Mouse (Mus musculus) heart, embryonic 16.5 days (tissue): ENCODE data around the gene Chrm4. TPM values are rescaled to one million over a fixed set of nuclear protein-coding genes. Genes with fewer than 3 reads are reported as not detected.
A peak's percentile ranks its signal among the peaks of the same experiment; 100 is the strongest.

Source experiments
- ATAC-seq: fragments of 200-750 bp; cut with Nextera tagmentation; replicated peaks from 2 replicates; pipeline ENCODE4 v1.8.0; 2017; ENCODE audit warnings: moderate number of reproducible peaks; ENCODE audit not compliant: insufficient read depth, low FRiP score; ENCODE audit errors: extremely low read depth
- H3K27ac ChIP-seq: fragments of 300-500 bp; sonication (generic); 2 replicates; pipeline ENCODE4 v1.5.1; 2014; ENCODE audit warnings: mild to moderate bottlenecking, low read length, control low read depth, moderate library complexity
- H3K27me3 ChIP-seq: fragments of 300-500 bp; sonication (generic); 2 replicates; pipeline ENCODE4 v1.6.1; 2014; ENCODE audit warnings: low read length, mixed read lengths; ENCODE audit not compliant: control insufficient read depth, insufficient read depth
- H3K36me3 ChIP-seq: fragments of 300-500 bp; sonication (generic); 2 replicates; pipeline ENCODE4 v1.6.1; 2014; ENCODE audit not compliant: control insufficient read depth, insufficient read depth
- H3K4me1 ChIP-seq: fragments of 300-500 bp; sonication (generic); 2 replicates; pipeline ENCODE4 v1.6.1; 2014; ENCODE audit warnings: low read length, mixed read lengths; ENCODE audit not compliant: control insufficient read depth, insufficient read depth
- H3K4me2 ChIP-seq: fragments of 300-500 bp; sonication (generic); 2 replicates; pipeline ENCODE4 v1.6.1; 2014; ENCODE audit warnings: low read depth, mild to moderate bottlenecking, control low read depth, low read length
- H3K4me3 ChIP-seq: fragments of 300-500 bp; sonication (generic); 2 replicates; pipeline ENCODE4 v1.5.1; 2014; ENCODE audit warnings: mild to moderate bottlenecking, control low read depth, low read length
- H3K9ac ChIP-seq: fragments of 300-500 bp; sonication (generic); 2 replicates; pipeline ENCODE4 v1.6.1; 2014; ENCODE audit warnings: low read length, control low read depth
- H3K9me3 ChIP-seq: fragments of 300-500 bp; sonication (generic); replicated peaks from 2 replicates; pipeline ENCODE4 v1.6.1; 2016; ENCODE audit warnings: low read length; ENCODE audit not compliant: control insufficient read depth
- WGBS: fragments of 180-500 bp; shearing (Covaris S2); extraction: QIAGEN DNeasy Blood & Tissue Kit; methylation state at CpG from one replicate; pipeline ENCODE4 v1.1.7; 2014; 5-methylcytosine and 5-hydroxymethylcytosine counted together
- polyA plus RNA-seq: library from polyadenylated mRNA; unstranded; fragments of >200 nt; fragmentation: Nextera tagmentation; extraction: Ambion mirVana; gene quantifications from 2 replicates; pipeline ENCODE4 v1.2.1, GENCODE M21; 2015

Chrm4 gene
- polyA plus RNA-seq, 1 experiment from 2014 or later = not detected

- H3K9ac ChIP-seq = no peak overlapping the region
- peaks cover 16% of the 10 kb centered on the region for H3K36me3 ChIP-seq
- no peak overlapping the region for H3K4me2 ChIP-seq
- peaks cover 18% of the 10 kb centered on the region for H3K4me1 ChIP-seq
- WGBS = 70% methylated on average over 4 of the region's 4 CpGs
- no peaks in the 10 kb centered on the region for H3K9me3 ChIP-seq
- H3K27ac ChIP-seq = no peak overlapping the region
- H3K4me3 ChIP-seq = no peak overlapping the region
- H3K27me3 ChIP-seq = peaks cover 39% of the 10 kb centered on the region
- no peak for ATAC-seq
Observed at GRCm38 (mm10) chr2:91920130-91920529, 6.9 kb upstream of the Chrm4 start.

GRCm38 (mm10) chr2:91921181-91921789, 5.8 kb upstream of the Chrm4 start:
- WGBS = 2% methylated on average over 31 of the region's 31 CpGs
- H3K36me3 ChIP-seq = peaks cover 16% of the 10 kb centered on the region
- H3K4me1 ChIP-seq = peaks cover 18% of the 10 kb centered on the region
- H3K9me3 ChIP-seq = no peaks in the 10 kb centered on the region
- peaks cover 43% of the 10 kb centered on the region for H3K27me3 ChIP-seq
- H3K4me2 ChIP-seq = peak overlapping the region; percentile 97
- no peak overlapping the region for H3K27ac ChIP-seq
- peak overlapping the region; percentile 67 for H3K4me3 ChIP-seq
- peak; percentile 54; the same call in 1 of the 2 replicates for ATAC-seq
- no peak overlapping the region for H3K9ac ChIP-seq

- peaks cover 16% of the 10 kb centered on the region for H3K36me3 ChIP-seq
Observed at GRCm38 (mm10) chr2:91921790-91922570, 5.1 kb upstream of the Chrm4 start.

GRCm38 (mm10) chr2:91922586-91923414, 4.2 kb upstream of the Chrm4 start:
- Histone ChIP-seq H3K27ac (no peak overlapping the region), H3K4me3 (peak overlapping the region; percentile 67), H3K4me2 (peak overlapping the region; percentile 97), H3K4me1 (peaks cover 18% of the 10 kb centered on the region), H3K9me3 (no peaks in the 10 kb centered on the region), H3K27me3 (peaks cover 43% of the 10 kb centered on the region), H3K36me3 (peaks cover 9% of the 10 kb centered on the region), H3K9ac (no peak overlapping the region)
- 3% methylated on average over 37 of the region's 37 CpGs for WGBS
- no peak for ATAC-seq

More at GRCm38 (mm10) chr2:91921790-91922570, 5.1 kb upstream of the Chrm4 start:
- peak; percentile 24 for ATAC-seq
- Histone ChIP-seq H3K4me3 (peak overlapping the region; percentile 67), H3K4me1 (peaks cover 18% of the 10 kb centered on the region), H3K4me2 (peak overlapping the region; percentile 97), H3K9ac (no peak overlapping the region), H3K27me3 (peaks cover 43% of the 10 kb centered on the region), H3K27ac (no peak overlapping the region), H3K9me3 (no peaks in the 10 kb centered on the region)
- under 1% methylated on average over 64 of the region's 64 CpGs for WGBS

GRCm38 (mm10) chr2:91923415-91924337, 3.4 kb upstream of the Chrm4 start:
- H3K4me2 ChIP-seq = peak overlapping the region; percentile 57
- H3K9ac ChIP-seq = no peak overlapping the region
- peak overlapping the region; percentile 67 for H3K4me3 ChIP-seq
- no peak overlapping the region for H3K27ac ChIP-seq
- peaks cover 5% of the 10 kb centered on the region for H3K36me3 ChIP-seq
- peaks cover 18% of the 10 kb centered on the region for H3K4me1 ChIP-seq
- H3K9me3 ChIP-seq = no peaks in the 10 kb centered on the region
- WGBS = 5% methylated on average over 54 of the region's 54 CpGs
- ATAC-seq = 0 out of 2 replicates have a peak, but pooled peaks have one; percentile 25
- peaks cover 43% of the 10 kb centered on the region for H3K27me3 ChIP-seq

GRCm38 (mm10) chr2:91924726-91925125, 2.3 kb upstream of the Chrm4 start:
- ATAC-seq = no peak
- H3K4me2 ChIP-seq = no peak overlapping the region
- H3K36me3 ChIP-seq = peaks cover 1% of the 10 kb centered on the region
- H3K4me1 ChIP-seq = peaks cover 19% of the 10 kb centered on the region
- H3K9ac ChIP-seq = no peak overlapping the region
- H3K4me3 ChIP-seq = no peak overlapping the region
- H3K9me3 ChIP-seq = no peaks in the 10 kb centered on the region
- WGBS = 84% methylated on average over 1 of the region's 1 CpGs
- H3K27me3 ChIP-seq = peaks cover 43% of the 10 kb centered on the region
- no peak overlapping the region for H3K27ac ChIP-seq

GRCm38 (mm10) chr2:91925442-91925841, 1.6 kb upstream of the Chrm4 start:
- no peak overlapping the region for H3K9ac ChIP-seq
- H3K27ac ChIP-seq = no peak overlapping the region
- ATAC-seq = no peak
- H3K27me3 ChIP-seq = peaks cover 41% of the 10 kb centered on the region
- H3K4me2 ChIP-seq = no peak overlapping the region
- WGBS = 72% methylated on average over 15 of the region's 15 CpGs
- H3K4me1 ChIP-seq = peaks cover 24% of the 10 kb centered on the region
- no peak overlapping the region for H3K4me3 ChIP-seq
- H3K36me3 ChIP-seq = no peaks in the 10 kb centered on the region
- H3K9me3 ChIP-seq = no peaks in the 10 kb centered on the region

- Histone ChIP-seq H3K36me3 (peaks cover under 1% of the 10 kb centered on the region; the same call in 1 of the 2 replicates), H3K4me3 (peak overlapping the region; percentile 7; the same call in 1 of the 2 replicates), H3K4me1 (peaks cover 30% of the 10 kb centered on the region), H3K4me2 (peak overlapping the region; percentile 51), H3K27me3 (peaks cover 18% of the 10 kb centered on the region), H3K9me3 (no peaks in the 10 kb centered on the region), H3K9ac (no peak overlapping the region), H3K27ac (no peak overlapping the region)
- 38% methylated on average over 34 of the region's 34 CpGs for WGBS
- ATAC-seq = no peak
Observed at GRCm38 (mm10) chr2:91927826-91928533, 931 bp downstream of the Chrm4 start.
